Mouse (Mus musculus) layer of hippocampus, adult 8-10 months (tissue): ENCODE measurements at regions not wholly inside any gene's neighbourhood (a gene's known extent, or its start where the extent isn't known, plus 50 kb on each side); places are given as distances from the start of the nearest gene placed in this dataset.

Source experiments
- DNase-seq, 2 experiments: peaks; one replicate each; pipeline ENCODE4 v3.0.0; 2022; ENCODE audit warnings: low spot score in 2 of 2

DNA sequence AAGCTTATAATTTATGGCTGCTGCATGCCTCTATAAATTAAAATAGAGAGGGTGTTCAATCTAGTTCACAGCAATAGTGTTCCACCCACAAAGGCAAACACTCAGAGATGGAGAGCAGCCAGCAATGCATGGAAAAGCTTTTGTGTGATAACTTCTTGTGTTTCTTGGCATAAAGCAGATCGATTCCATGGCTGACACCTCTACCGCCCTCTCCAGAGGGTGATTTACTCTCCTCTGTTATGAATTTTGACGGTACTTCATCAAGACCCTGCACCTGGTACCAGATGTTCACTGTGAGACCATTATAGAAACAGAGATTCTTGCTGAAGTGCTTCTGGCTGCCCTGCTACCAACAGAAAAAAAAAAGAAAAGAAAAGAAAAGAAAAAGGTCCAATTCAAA is 54.1 kb upstream of the Btc start:
- DNase-seq, result no peak

DNA sequence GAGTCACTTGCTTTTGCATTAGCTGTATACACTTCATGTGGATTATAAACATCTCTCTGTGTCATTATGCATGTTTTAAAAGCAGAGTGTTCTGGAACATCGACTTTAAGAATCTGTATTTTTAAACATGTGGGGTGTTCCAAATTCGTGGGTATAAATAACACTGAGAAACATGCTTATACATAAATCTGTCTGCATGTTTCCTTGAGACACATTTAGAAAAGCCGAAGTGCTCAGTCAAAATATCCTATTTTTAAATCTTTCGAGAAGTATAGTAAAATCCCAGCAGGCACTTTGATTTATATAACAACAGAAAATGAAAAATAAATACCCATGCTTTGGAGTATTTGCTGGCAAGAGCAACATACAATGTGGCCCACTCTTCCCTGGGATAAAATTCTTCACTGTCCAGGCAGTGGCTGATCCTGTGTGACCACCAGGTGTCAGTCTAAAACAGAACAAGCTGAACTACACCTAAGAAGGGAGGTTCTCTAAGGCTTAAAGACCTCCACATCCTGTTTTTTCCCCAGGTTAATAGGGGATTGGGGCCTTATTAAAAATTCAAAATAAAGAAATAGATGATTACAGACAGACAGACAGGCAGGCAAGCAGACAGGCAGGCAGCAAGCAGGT is 52.4 kb upstream of the Parm1 start:
- DNase-seq, result peak; percentile 7 to 36
